Mouse (Mus musculus) hindbrain, embryonic 16.5 days (tissue): ENCODE data around the gene Rras2. TPM values are rescaled to one million over a fixed set of nuclear protein-coding genes. Genes with fewer than 3 reads are reported as not detected.
A peak's percentile ranks its signal among the peaks of the same experiment; 100 is the strongest.

ENCODE experiments used
- ATAC-seq: fragments of 200-750 bp; cut with Nextera tagmentation; 2 replicates; pipeline ENCODE4 v1.8.0; 2017; ENCODE audit warnings: moderate TSS enrichment, moderate library complexity
- H3K27ac ChIP-seq: fragments of 300-500 bp; sonication (generic); 2 replicates; pipeline ENCODE4 v1.5.1; 2014; ENCODE audit warnings: low read depth, mild to moderate bottlenecking, control low read depth, low read length, moderate library complexity
- H3K27me3 ChIP-seq: fragments of 300-500 bp; sonication (generic); replicated peaks from 2 replicates; pipeline ENCODE4 v1.6.1; 2014; ENCODE audit warnings: low read length; ENCODE audit not compliant: control insufficient read depth, insufficient read depth
- H3K36me3 ChIP-seq: fragments of 300-500 bp; sonication (generic); 2 replicates; pipeline ENCODE4 v1.6.1; 2014; ENCODE audit warnings: mild to moderate bottlenecking, low read length, moderate library complexity, mixed read lengths; ENCODE audit not compliant: control insufficient read depth, insufficient read depth
- H3K4me1 ChIP-seq: fragments of 300-500 bp; sonication (generic); 2 replicates; pipeline ENCODE4 v1.6.1; 2014; ENCODE audit warnings: low read depth, low read length; ENCODE audit not compliant: control insufficient read depth, insufficient read depth
- H3K4me2 ChIP-seq: fragments of 300-500 bp; sonication (generic); 2 replicates; pipeline ENCODE4 v1.6.1; 2014; ENCODE audit warnings: mild to moderate bottlenecking, low read length, control low read depth, moderate library complexity
- H3K4me3 ChIP-seq: fragments of 300-500 bp; sonication (generic); 2 replicates; pipeline ENCODE4 v1.5.1; 2014; ENCODE audit warnings: mild to moderate bottlenecking, low read length, control low read depth, moderate library complexity
- H3K9ac ChIP-seq: fragments of 300-500 bp; sonication (generic); 2 replicates; pipeline ENCODE4 v1.6.1; 2014; ENCODE audit warnings: low read depth, mild to moderate bottlenecking, control low read depth, low read length, moderate library complexity
- H3K9me3 ChIP-seq: fragments of 300-500 bp; sonication (generic); 2 replicates; pipeline ENCODE4 v1.6.1; 2014; ENCODE audit warnings: mild to moderate bottlenecking, low read length, moderate library complexity; ENCODE audit not compliant: control insufficient read depth
- WGBS: fragments of 180-500 bp; shearing (Covaris S2); extraction: QIAGEN DNeasy Blood & Tissue Kit; methylation state at CpG from one replicate; pipeline ENCODE4 v1.1.7; 2014; 5-methylcytosine and 5-hydroxymethylcytosine counted together
- polyA plus RNA-seq: library from polyadenylated mRNA; unstranded; fragments of >200 nt; fragmentation: Nextera tagmentation; extraction: Ambion mirVana; gene quantifications from 2 replicates; pipeline ENCODE4 v1.2.1, GENCODE M21; 2015

Rras2 gene
- polyA plus RNA-seq, 1 experiment from 2014 or later = 18.3 TPM

- Histone ChIP-seq H3K27ac (no peak overlapping the region), H3K36me3 (no peaks in the 10 kb centered on the region), H3K9ac (no peak overlapping the region), H3K9me3 (no peaks in the 10 kb centered on the region), H3K27me3 (no peaks in the 10 kb centered on the region), H3K4me3 (no peak overlapping the region), H3K4me2 (no peak overlapping the region), H3K4me1 (no peaks in the 10 kb centered on the region)
- no peak for ATAC-seq
- 44% methylated on average over 4 of the region's 4 CpGs for WGBS
Observed at GRCm38 (mm10) chr7:114102609-114103008, 15.0 kb downstream of the Rras2 start.

GRCm38 (mm10) chr7:114101412-114101811 is 16.2 kb downstream of the Rras2 start:
- Histone ChIP-seq H3K9me3 (no peaks in the 10 kb centered on the region), H3K27me3 (no peaks in the 10 kb centered on the region), H3K4me2 (no peak overlapping the region), H3K27ac (no peak overlapping the region), H3K4me3 (no peak overlapping the region), H3K4me1 (no peaks in the 10 kb centered on the region), H3K9ac (no peak overlapping the region), H3K36me3 (no peaks in the 10 kb centered on the region)
- ATAC-seq = no peak
- 62% methylated on average over 3 of the region's 3 CpGs for WGBS

- no peak overlapping the region for H3K4me2 ChIP-seq
- no peaks in the 10 kb centered on the region for H3K4me1 ChIP-seq
- H3K27ac ChIP-seq = no peak overlapping the region
- H3K9me3 ChIP-seq = no peaks in the 10 kb centered on the region
- no peak overlapping the region for H3K9ac ChIP-seq
- no peaks in the 10 kb centered on the region for H3K36me3 ChIP-seq
- no peaks in the 10 kb centered on the region for H3K27me3 ChIP-seq
- 79% methylated on average over 8 of the region's 8 CpGs for WGBS
- ATAC-seq = no peak
- no peak overlapping the region for H3K4me3 ChIP-seq
Observed at GRCm38 (mm10) chr7:114093548-114094174, 23.9 kb downstream of the Rras2 start.

GRCm38 (mm10) chr7:114090892-114091545 is 26.6 kb downstream of the Rras2 start:
- WGBS = 76% methylated on average over 10 of the region's 10 CpGs
- H3K4me3 ChIP-seq = no peak overlapping the region
- no peaks in the 10 kb centered on the region for H3K9me3 ChIP-seq
- no peak overlapping the region for H3K27ac ChIP-seq
- 0 out of 2 replicates have a peak, but pooled peaks cover 4% of the 10 kb centered on the region for H3K4me1 ChIP-seq
- no peak overlapping the region for H3K9ac ChIP-seq
- no peaks in the 10 kb centered on the region for H3K36me3 ChIP-seq
- no peak overlapping the region for H3K4me2 ChIP-seq
- H3K27me3 ChIP-seq = no peaks in the 10 kb centered on the region
- no peak for ATAC-seq

- Histone ChIP-seq H3K27ac (no peak overlapping the region), H3K27me3 (no peaks in the 10 kb centered on the region), H3K36me3 (no peaks in the 10 kb centered on the region), H3K4me1 (0 out of 2 replicates have a peak, but pooled peaks cover 4% of the 10 kb centered on the region), H3K4me3 (no peak overlapping the region), H3K9me3 (no peaks in the 10 kb centered on the region), H3K4me2 (no peak overlapping the region), H3K9ac (no peak overlapping the region)
- 79% methylated on average over 3 of the region's 3 CpGs for WGBS
- ATAC-seq = no peak
Observed at GRCm38 (mm10) chr7:114090231-114090630, 27.4 kb downstream of the Rras2 start.

- ATAC-seq = no peak
- no peaks in the 10 kb centered on the region for H3K9me3 ChIP-seq
- no peak overlapping the region for H3K9ac ChIP-seq
- H3K4me2 ChIP-seq = no peak overlapping the region
- WGBS = 72% methylated on average over 5 of the region's 5 CpGs
- no peaks in the 10 kb centered on the region for H3K36me3 ChIP-seq
- H3K27me3 ChIP-seq = no peaks in the 10 kb centered on the region
- H3K4me1 ChIP-seq = 0 out of 2 replicates have a peak, but pooled peaks cover 4% of the 10 kb centered on the region
- no peak overlapping the region for H3K27ac ChIP-seq
- H3K4me3 ChIP-seq = no peak overlapping the region
Observed at GRCm38 (mm10) chr7:114088918-114089317, 28.7 kb downstream of the Rras2 start.

- 11% methylated on average over 11 of the region's 11 CpGs for WGBS
- Histone ChIP-seq H3K9me3 (no peaks in the 10 kb centered on the region), H3K36me3 (no peaks in the 10 kb centered on the region), H3K9ac (no peak overlapping the region), H3K27me3 (no peaks in the 10 kb centered on the region), H3K4me2 (0 out of 2 replicates have a peak overlapping the region, but pooled peaks have one; percentile 1), H3K4me3 (no peak overlapping the region), H3K4me1 (0 out of 2 replicates have a peak, but pooled peaks cover 4% of the 10 kb centered on the region), H3K27ac (no peak overlapping the region)
- ATAC-seq = no peak
Observed at GRCm38 (mm10) chr7:114087986-114088385, 29.6 kb downstream of the Rras2 start.

GRCm38 (mm10) chr7:114087341-114087740 is 30.2 kb downstream of the Rras2 start:
- Histone ChIP-seq H3K27ac (no peak overlapping the region), H3K36me3 (no peaks in the 10 kb centered on the region), H3K4me1 (0 out of 2 replicates have a peak, but pooled peaks cover 4% of the 10 kb centered on the region), H3K9ac (no peak overlapping the region), H3K27me3 (no peaks in the 10 kb centered on the region), H3K4me3 (no peak overlapping the region), H3K4me2 (no peak overlapping the region), H3K9me3 (no peaks in the 10 kb centered on the region)
- no peak for ATAC-seq
- WGBS = 45% methylated on average over 6 of the region's 6 CpGs

- H3K4me1 ChIP-seq = 0 out of 2 replicates have a peak, but pooled peaks cover 4% of the 10 kb centered on the region
- ATAC-seq = no peak
- 84% methylated on average over 6 of the region's 6 CpGs for WGBS
- H3K4me3 ChIP-seq = no peak overlapping the region
- H3K9ac ChIP-seq = no peak overlapping the region
- no peaks in the 10 kb centered on the region for H3K36me3 ChIP-seq
- H3K27ac ChIP-seq = no peak overlapping the region
- no peak overlapping the region for H3K4me2 ChIP-seq
- H3K9me3 ChIP-seq = no peaks in the 10 kb centered on the region
- no peaks in the 10 kb centered on the region for H3K27me3 ChIP-seq
Observed at GRCm38 (mm10) chr7:114086021-114086710, 31.4 kb downstream of the Rras2 start.
